Mouse (Mus musculus) neutrophil, adult 5-6 weeks (primary cell): Measurements from ENCODE around the gene Itpkb. TPM values are rescaled to one million over a fixed set of nuclear protein-coding genes. Genes with fewer than 3 reads are reported as not detected.

Experiments used
- ATAC-seq: fragments of 151-379, 151-347 bp; 2 replicates; pipeline ENCODE4 v1.8.0; 2017; ENCODE audit warnings: mild to moderate bottlenecking, moderate TSS enrichment; ENCODE audit not compliant: insufficient number of reproducible peaks, poor library complexity, low FRiP score, severe bottlenecking; ENCODE audit errors: extremely low read depth
- total RNA-seq: library from RNA; stranded (forward); fragments of 200-1000 nt; gene quantifications from 2 replicates; pipeline ENCODE4 v1.2.3, GENCODE M21; 2017

The Itpkb gene
- total RNA-seq, 1 experiment from 2014 or later = 64.6 TPM

- no peak for ATAC-seq
Measured at GRCm38 (mm10) chr1:180427685-180428084, 97.4 kb downstream of the Itpkb start.

- ATAC-seq = peak; percentile 52
Measured at GRCm38 (mm10) chr1:180428101-180428712, 97.9 kb downstream of the Itpkb start.

GRCm38 (mm10) chr1:180428871-180429270 lies 98.6 kb downstream of the Itpkb start:
- ATAC-seq = no peak

GRCm38 (mm10) chr1:180429819-180430218 lies 99.5 kb downstream of the Itpkb start:
- ATAC-seq = no peak

GRCm38 (mm10) chr1:180431833-180432232 lies 101.5 kb downstream of the Itpkb start:
- ATAC-seq = peak; percentile 83

- no peak for ATAC-seq
Measured at GRCm38 (mm10) chr1:180433098-180433538, 102.8 kb downstream of the Itpkb start.

- peak; percentile 57 for ATAC-seq
Measured at GRCm38 (mm10) chr1:180433796-180434566, 103.7 kb downstream of the Itpkb start.

- no peak for ATAC-seq
Measured at GRCm38 (mm10) chr1:180434925-180435324, 104.6 kb downstream of the Itpkb start.

- no peak for ATAC-seq
Measured at GRCm38 (mm10) chr1:180439496-180439895, 109.2 kb downstream of the Itpkb start.

- ATAC-seq = no peak
Measured at GRCm38 (mm10) chr1:180444411-180444810, 114.1 kb downstream of the Itpkb start.

- no peak for ATAC-seq
Measured at GRCm38 (mm10) chr1:180449641-180450040, 119.4 kb downstream of the Itpkb start.

GRCm38 (mm10) chr1:180458274-180458673 lies 128.0 kb downstream of the Itpkb start:
- ATAC-seq = no peak

- no peak for ATAC-seq
Measured at GRCm38 (mm10) chr1:180458680-180459079, 128.4 kb downstream of the Itpkb start.

- ATAC-seq = no peak
Measured at GRCm38 (mm10) chr1:180460721-180461120, 130.4 kb downstream of the Itpkb start.

GRCm38 (mm10) chr1:180462396-180462795 lies 132.1 kb downstream of the Itpkb start:
- no peak for ATAC-seq

GRCm38 (mm10) chr1:180462983-180463475 lies 132.7 kb downstream of the Itpkb start:
- ATAC-seq = no peak

GRCm38 (mm10) chr1:180464357-180464756 lies 134.1 kb downstream of the Itpkb start:
- ATAC-seq = no peak

GRCm38 (mm10) chr1:180465620-180466019 lies 135.3 kb downstream of the Itpkb start:
- no peak for ATAC-seq

GRCm38 (mm10) chr1:180468004-180468403 lies 137.7 kb downstream of the Itpkb start:
- no peak for ATAC-seq

GRCm38 (mm10) chr1:180473566-180473965 lies 143.3 kb downstream of the Itpkb start:
- no peak for ATAC-seq
